Mouse (Mus musculus): ENCODE measurements around the gene Ttc3.

The Ttc3 gene

GRCm38 (mm10) chr16:94504192-94504591 lies 133.8 kb downstream of the Ttc3 start:
- DNase-seq (ENCODE audit: low spot score in 2 of 2), result no peak

GRCm38 (mm10) chr16:94507071-94507470 lies 136.7 kb downstream of the Ttc3 start:
- DNase-seq (ENCODE audit: low spot score in 2 of 2), result no peak

- DNase-seq (ENCODE audit: low spot score in 2 of 2), result no peak
Measured at GRCm38 (mm10) chr16:94508769-94509168, 138.4 kb downstream of the Ttc3 start.

- no peak for DNase-seq (ENCODE audit: low spot score in 2 of 2)
Measured at GRCm38 (mm10) chr16:94509983-94510382, 139.6 kb downstream of the Ttc3 start.

- DNase-seq (ENCODE audit: low spot score in 2 of 2), result no peak
Measured at GRCm38 (mm10) chr16:94517606-94518005, 147.2 kb downstream of the Ttc3 start.
